Mouse (Mus musculus): ENCODE measurements around the gene Abcc12. TPM values are rescaled to one million over a fixed set of nuclear protein-coding genes. Genes with fewer than 3 reads are reported as not detected.

The Abcc12 gene
- total and polyA plus RNA-seq, 3 experiments = not detected

DNA sequence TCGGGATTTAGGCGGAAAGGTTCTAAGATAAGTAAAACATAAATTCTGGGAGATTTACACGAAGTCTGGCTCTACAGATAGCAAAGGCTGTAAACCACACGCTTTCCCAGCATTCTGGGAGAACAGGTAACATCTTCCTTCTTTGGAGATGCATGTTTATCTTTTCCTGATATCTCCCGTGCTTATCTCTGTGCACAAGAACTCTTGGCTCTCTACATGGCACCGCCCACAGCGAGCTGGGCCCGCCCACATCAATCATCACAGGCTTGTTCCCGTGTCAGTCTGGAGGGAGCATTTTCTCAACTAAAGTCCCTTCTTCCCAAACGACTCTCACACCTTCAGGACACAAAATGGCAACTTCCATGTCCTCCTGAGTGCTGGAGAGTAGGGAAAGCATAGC is 12.6 kb upstream of the Abcc12 start:
- Histone ChIP-seq H3K4me1 (ENCODE audit: control insufficient read depth in 1 of 2, insufficient read depth in 2 of 2, low read length in 2 of 2) (peaks cover 0 to 6% of the 10 kb centered on the region in 2 experiments; a peak in 3 of 4 replicates), H3K27me3 (ENCODE audit: control insufficient read depth in 1 of 2, insufficient read depth in 2 of 2, low read length in 2 of 2) (peaks cover 2 to 3% of the 10 kb centered on the region in 2 experiments; a peak in 3 of 4 replicates), H3K79me2 (ENCODE audit: control insufficient read depth, insufficient read depth, low read length, poor library complexity) (no peaks in the 10 kb centered on the region), H3K36me3 (ENCODE audit: control insufficient read depth in 1 of 2, insufficient read depth in 2 of 2, low read length in 2 of 2) (no peaks in the 10 kb centered on the region), H3K9ac (ENCODE audit: control insufficient read depth, low read depth, low read length, poor library complexity, severe bottlenecking) (no peak overlapping the region), H3K9me3 (replicated peaks; ENCODE audit: insufficient read depth, low read length) (no peaks in the 10 kb centered on the region), H3K27ac (ENCODE audit: control insufficient read depth, low read depth, low read length) (no peak overlapping the region), H3K4me3 (ENCODE audit: control insufficient read depth in 1 of 2, insufficient read depth in 1 of 2, low read depth in 2 of 2, low read length in 2 of 2) (no peak overlapping the region)
- TF ChIP-seq GATA1 (IDR thresholded peaks at IDR 0.05; ENCODE audit: low read depth, low read length) = peak; percentile 59; the same call in 1 of the 2 replicates
- no peak for TF ChIP-seq ZNF384 (IDR thresholded peaks at IDR 0.05; ENCODE audit: low read depth, low read length)
- DNase-seq (ENCODE audit: low read depth, low spot score) = peak; percentile 11

DNA sequence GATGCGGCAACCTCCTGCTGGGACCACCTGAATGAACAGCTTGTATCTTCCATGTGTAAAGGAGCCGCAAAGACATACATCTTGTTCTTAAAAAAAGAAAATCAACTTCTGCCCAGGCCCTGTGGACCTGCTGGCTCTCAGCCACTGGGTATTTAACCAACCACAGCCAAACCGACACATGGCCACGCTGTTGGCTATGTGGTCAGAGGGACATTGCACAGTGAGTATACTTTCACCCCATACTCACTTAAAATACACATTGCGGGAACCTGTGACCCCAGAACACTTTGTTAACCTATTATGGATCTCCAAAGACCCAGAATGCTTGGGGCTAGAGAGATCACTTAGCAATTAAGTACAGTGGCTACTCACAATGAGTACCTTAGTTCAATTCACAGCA is 7.9 kb upstream of the Abcc12 start:
- Histone ChIP-seq H3K9ac (ENCODE audit: control insufficient read depth, low read depth, low read length, poor library complexity, severe bottlenecking) (no peak overlapping the region), H3K9me3 (replicated peaks; ENCODE audit: insufficient read depth, low read length) (no peaks in the 10 kb centered on the region), H3K4me3 (ENCODE audit: control insufficient read depth in 1 of 2, insufficient read depth in 1 of 2, low read depth in 2 of 2, low read length in 2 of 2) (no peak overlapping the region), H3K27me3 (ENCODE audit: control insufficient read depth in 1 of 2, insufficient read depth in 2 of 2, low read length in 2 of 2) (no peaks in the 10 kb centered on the region), H3K36me3 (ENCODE audit: control insufficient read depth in 1 of 2, insufficient read depth in 2 of 2, low read length in 2 of 2) (no peaks in the 10 kb centered on the region), H3K79me2 (ENCODE audit: control insufficient read depth, insufficient read depth, low read length, poor library complexity) (no peaks in the 10 kb centered on the region), H3K27ac (ENCODE audit: control insufficient read depth, low read depth, low read length) (no peak overlapping the region), H3K4me1 (ENCODE audit: control insufficient read depth in 1 of 2, insufficient read depth in 2 of 2, low read length in 2 of 2) (peaks cover 0 to 4% of the 10 kb centered on the region in 2 experiments; a peak in 3 of 4 replicates)
- TF ChIP-seq ZMIZ1 (IDR thresholded peaks at IDR 0.05; ENCODE audit: low read depth, low read length) (no peak), SMC3 (IDR thresholded peaks at IDR 0.05; ENCODE audit: low read depth, low read length) (no peak), ETS1 (IDR thresholded peaks at IDR 0.05; ENCODE audit: low read depth, low read length) (no peak), POLR2AphosphoS5 (IDR thresholded peaks at IDR 0.05; ENCODE audit: borderline replicate concordance, low read depth, low read length) (no peak), ELF1 (IDR thresholded peaks at IDR 0.05; ENCODE audit: low read depth, low read length) (no peak), GATA1 (IDR thresholded peaks at IDR 0.05; ENCODE audit: low read depth, low read length) (no peak), EP300 (IDR thresholded peaks at IDR 0.05; ENCODE audit: low read depth in 1 of 2, low read length in 2 of 2) (no peak), MYB (IDR thresholded peaks at IDR 0.05; ENCODE audit: low read depth, low read length) (no peak), POLR2AphosphoS2 (IDR thresholded peaks at IDR 0.05; ENCODE audit: low read length) (no peak), GABPA (IDR thresholded peaks at IDR 0.05; ENCODE audit: low read depth, low read length) (no peak), TCF12 (IDR thresholded peaks at IDR 0.05; ENCODE audit: low read depth, low read length) (no peak), E2F4 (IDR thresholded peaks at IDR 0.05; ENCODE audit: borderline replicate concordance, low read depth, low read length) (no peak), POLR2A (IDR thresholded peaks at IDR 0.05; ENCODE audit: control insufficient read depth in 1 of 2, insufficient read depth in 1 of 2, low read depth in 1 of 2, low read length in 2 of 2, poor library complexity in 1 of 2) (no peak), MXI1 (IDR thresholded peaks at IDR 0.05; ENCODE audit: low read depth, low read length) (no peak), UBTF (IDR thresholded peaks at IDR 0.05; ENCODE audit: borderline replicate concordance, insufficient read depth, low read depth, low read length) (no peak), CHD2 (IDR thresholded peaks at IDR 0.05; ENCODE audit: low read length) (no peak), RAD21 (IDR thresholded peaks at IDR 0.05; ENCODE audit: low read depth, low read length) (no peak)
- DNase-seq (ENCODE audit: low read depth, low spot score) = no peak

Measured in MEL (cell line).